Mouse (Mus musculus) layer of hippocampus, adult 9-11 months (tissue): Measurements from ENCODE around the gene Sema4d.

Experiments
- DNase-seq: peaks from one replicate; pipeline ENCODE4 v3.0.0; 2022

The Sema4d gene

GRCm38 (mm10) chr13:51749578-51750345, 43.8 kb downstream of the Sema4d start:
- no peak for DNase-seq

DNA sequence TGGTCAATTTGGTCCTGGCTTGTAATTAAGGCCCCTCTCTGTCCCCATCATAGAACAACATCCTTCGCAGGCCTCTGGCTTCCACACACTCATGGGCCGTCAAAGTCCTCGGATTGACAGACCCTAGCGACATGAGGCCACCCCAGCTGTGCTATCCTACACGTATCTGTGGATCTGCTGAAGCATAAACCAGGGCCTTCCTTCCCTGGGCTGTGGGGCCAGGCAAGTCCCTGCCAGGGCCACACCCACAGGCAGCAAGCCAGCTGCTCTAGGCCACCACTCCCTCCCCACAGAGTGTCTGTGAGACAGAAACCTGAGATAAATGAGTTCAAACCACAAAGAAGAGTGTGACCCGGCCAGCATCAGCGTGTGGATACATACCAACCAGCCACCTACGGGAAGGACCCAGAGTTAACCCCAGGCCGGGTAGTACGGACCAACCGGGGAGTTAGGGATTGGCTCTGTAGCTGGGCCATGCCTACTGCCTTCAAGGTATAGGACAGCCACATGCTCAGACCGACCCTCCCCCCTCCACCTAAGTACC, 45.5 kb downstream of the Sema4d start:
- DNase-seq, result no peak

DNA sequence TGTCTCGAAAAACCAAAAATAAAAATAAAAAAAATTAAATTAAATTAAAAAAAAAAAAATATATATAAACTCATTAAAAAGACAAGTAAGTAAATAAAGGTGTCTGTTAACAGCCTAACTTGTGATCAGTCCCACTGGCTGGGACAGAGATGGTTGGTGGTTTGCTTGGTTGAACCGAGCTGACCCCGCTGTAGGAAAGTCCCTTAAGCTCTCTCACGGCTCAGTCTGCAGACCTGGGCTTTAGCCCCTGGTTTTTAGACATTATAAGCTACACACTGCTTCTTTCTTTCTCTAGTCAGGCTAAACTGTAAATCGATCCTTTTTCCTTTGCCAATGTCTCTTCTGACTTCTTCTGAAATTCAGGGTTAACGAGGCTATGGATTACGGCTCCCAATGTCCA, 46.5 kb downstream of the Sema4d start:
- DNase-seq, result no peak

DNA sequence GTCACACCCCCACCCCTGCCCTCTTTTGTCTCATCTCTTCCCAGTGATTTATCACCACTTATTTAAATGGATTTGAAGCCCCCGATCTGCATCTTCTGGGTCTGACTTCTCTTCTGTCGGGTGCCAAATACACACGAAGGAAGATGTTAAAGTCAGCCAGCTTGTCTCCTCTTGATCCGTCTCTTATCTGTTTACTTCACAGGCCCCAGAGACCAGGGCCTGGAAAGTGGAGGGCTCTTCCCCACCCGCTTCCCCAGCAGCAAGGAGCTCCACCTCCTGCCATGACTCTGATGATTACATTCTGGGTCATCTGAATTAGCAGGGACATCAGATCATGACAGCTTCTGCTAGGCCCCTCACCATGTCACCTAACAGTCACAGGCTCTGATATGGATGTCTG, 47.7 kb downstream of the Sema4d start:
- DNase-seq, result no peak

DNA sequence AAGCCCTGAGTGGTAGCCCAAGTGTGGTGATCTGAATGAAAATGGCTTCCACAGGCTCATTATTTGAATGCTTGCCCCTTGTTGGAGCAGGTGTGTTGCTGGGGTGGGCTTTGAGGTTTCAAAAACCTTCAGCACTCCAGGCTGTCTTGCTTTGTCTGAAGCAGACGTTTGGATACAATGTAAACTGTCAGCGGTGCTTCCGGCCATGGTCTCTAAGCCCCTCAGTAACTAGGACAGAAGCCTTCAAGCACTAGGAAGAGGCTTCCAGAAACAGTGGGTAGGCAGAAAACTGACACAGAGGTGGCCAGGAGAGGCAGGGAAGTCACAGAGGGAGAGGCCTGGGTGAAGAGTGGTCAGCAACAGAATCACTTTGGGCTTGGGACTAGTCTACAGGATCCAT, 49.7 kb downstream of the Sema4d start:
- DNase-seq, result no peak

DNA sequence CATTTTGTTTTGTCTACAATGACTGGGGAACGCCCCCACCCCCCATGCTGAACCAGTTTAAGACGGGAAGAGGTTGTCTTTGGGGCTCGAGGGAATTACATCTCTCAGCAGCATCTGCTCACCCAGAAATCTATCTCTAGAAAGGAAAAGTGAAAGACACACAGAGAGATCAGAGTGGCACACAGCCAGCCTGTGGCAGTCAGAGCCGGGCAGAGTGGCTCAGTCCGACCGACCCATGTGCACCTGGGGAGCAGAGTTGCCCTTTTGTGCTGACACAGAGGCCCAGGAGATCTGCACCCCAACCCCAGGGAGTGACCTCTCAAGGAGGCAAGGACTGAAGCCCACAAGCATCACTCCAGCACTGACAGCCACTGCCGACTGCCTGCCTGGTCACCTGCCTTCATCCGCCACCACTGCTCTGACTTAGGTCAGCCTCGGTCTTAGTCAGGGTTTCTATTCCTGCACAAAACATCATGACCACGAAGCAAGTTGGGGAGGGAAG, 50.9 kb downstream of the Sema4d start:
- no peak for DNase-seq

- DNase-seq, result no peak
Observed at GRCm38 (mm10) chr13:51740776-51741175, 52.8 kb downstream of the Sema4d start.

DNA sequence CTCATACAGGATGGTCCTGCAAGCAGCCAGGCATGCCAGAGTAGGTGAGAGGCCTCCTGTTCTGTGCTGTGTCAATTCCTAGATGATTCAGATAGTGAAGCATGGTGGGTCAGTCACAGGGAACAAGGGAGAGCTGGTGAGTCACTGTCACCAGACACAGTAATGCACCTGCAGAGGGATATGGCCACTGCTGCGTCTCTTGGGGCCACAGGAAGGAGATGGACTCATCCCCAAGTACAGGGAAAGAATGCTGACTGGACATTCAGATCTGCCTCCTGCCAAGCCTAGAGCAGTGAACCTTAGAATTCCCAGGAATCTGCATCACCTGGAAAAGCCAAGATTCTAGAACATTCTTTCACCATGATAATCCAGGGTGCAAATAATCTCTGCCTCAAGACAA, 53.8 kb downstream of the Sema4d start:
- DNase-seq, result no peak

GRCm38 (mm10) chr13:51738531-51739117, 54.9 kb downstream of the Sema4d start:
- no peak for DNase-seq

- no peak for DNase-seq
Observed at GRCm38 (mm10) chr13:51737949-51738513, 55.5 kb downstream of the Sema4d start.

DNA sequence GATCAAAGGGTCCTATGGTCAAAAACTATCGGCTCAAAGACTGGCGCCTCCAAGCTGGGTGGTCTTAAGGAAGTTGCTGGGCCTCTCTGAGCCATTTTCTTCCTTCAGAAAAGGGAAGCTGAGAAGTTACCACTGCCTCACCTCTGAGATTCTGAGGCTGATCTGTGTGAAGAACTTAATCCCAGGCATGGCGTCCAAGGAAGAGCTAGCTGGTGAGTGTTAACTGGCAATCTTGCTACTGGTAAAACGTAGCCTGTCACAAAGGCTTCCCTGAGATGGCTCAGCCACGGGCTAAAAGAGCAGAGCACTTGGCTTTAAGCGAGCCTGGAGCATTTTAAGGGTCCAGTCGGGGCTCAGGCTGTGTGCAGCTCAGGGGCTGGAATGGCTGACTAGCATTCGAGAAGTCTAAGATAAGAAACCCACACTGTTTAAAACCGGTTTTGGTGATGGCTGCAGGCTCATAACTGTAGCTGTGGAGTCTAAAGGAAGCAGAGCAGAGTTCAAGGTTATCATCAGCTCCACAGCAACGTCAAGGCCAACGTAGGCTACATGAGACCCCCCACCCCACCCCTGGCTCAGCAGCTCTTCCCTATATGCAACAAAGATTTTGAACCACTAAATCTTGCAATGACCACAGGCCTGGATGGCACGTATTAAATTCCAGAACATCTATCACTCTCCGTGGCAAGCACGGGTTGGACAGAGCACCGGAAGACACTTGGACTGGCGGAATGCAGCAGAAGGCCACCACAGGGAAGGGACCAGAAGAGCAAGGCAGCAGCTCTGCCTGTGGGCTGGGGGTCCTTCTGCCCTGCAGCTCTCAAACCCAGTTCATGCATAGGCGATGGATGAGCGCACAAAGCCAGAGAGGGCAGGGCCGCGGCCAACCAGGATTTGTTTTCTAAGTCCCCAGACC, 56.3 kb downstream of the Sema4d start:
- no peak for DNase-seq

DNA sequence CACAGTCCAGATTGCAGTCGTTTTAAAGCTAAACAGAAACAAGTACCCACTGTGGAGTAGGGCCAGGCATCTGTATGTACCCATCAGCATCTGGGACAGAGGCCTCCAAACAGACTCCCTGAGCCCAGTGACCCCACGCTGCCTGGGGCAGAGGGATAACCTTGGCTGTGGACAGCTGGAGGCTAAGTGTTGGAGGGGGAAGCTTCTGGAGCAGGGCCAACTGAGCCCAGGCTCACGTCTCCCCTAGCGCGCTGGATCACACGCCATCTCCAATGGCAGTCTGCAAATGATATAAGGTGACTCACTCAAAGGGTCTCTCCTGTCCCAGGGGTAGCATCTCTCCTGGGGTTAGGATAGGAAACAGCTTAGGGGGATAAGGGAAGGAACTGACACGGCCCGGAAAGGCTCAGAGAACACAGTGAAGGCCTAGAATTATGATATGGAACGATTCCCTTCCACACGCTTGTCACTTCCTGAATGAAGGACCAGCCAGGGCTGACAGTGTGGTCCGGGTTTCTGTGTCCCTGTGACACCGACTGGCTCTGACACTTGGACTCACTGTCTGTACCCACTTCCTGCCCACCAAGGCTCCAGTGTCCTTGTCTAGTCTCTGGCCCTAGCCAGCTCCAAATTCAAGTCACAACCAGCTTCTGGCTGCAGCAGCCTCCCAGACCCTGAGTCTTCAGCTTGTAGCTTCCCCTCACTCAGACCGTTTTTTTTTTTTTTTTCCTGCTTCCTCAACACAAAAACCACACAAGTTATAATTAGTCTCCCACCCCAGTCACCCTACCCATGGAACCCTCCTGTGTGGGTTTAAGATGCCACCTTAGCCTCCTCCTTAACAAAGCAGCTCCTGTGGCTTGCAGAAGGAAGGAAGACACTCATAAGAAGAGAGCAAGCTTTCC, 57.3 kb downstream of the Sema4d start:
- peak; percentile 79 for DNase-seq

GRCm38 (mm10) chr13:51734556-51734955, 59.0 kb downstream of the Sema4d start:
- DNase-seq, result peak; percentile 83

GRCm38 (mm10) chr13:51732097-51732664, 61.4 kb downstream of the Sema4d start:
- no peak for DNase-seq

DNA sequence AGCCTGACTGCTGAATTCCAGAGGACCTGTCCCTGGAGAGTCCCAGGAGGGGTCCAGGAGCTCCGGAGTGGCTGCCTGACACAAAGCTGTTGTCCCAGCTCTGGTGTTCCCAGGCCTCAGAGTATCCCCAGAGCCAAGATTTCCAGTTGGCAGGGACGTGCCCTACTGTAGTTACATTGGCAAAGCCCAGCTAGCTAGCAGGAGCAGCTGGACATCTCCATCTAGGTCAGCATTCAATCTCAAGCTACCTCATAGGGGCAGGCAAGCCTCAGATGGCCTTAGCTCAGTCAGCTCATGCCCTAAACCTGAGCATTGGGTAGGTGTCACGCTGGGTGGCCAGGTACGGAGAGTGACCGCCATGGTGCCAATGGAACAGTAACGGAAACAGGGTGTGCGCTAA, 62.1 kb downstream of the Sema4d start:
- no peak for DNase-seq

GRCm38 (mm10) chr13:51729887-51730361, 63.6 kb downstream of the Sema4d start:
- no peak for DNase-seq

DNA sequence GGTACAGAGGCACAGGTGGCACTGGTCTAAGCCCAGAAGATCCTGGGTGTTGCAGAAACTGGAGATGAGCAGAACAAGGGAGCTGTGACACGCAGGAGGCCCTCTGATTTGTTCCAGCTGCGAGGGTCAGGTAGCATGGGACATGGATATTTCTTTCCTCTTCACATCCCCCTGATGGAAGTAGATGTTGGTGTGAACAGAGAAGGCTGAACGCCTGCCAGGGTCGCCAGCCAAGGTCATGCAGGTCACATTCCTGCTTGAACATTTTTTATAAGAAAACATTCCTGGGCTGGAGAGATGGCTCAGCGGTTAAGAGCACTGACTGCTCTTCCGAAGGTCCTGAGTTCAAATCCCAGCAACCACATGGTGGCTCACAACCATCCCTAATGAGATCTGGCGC, 66.2 kb downstream of the Sema4d start:
- no peak for DNase-seq

- DNase-seq, result no peak
Observed at GRCm38 (mm10) chr13:51725926-51726574, 67.5 kb downstream of the Sema4d start.

GRCm38 (mm10) chr13:51725446-51725845, 68.1 kb downstream of the Sema4d start:
- DNase-seq, result no peak

- no peak for DNase-seq
Observed at GRCm38 (mm10) chr13:51724566-51724965, 69.0 kb downstream of the Sema4d start.

DNA sequence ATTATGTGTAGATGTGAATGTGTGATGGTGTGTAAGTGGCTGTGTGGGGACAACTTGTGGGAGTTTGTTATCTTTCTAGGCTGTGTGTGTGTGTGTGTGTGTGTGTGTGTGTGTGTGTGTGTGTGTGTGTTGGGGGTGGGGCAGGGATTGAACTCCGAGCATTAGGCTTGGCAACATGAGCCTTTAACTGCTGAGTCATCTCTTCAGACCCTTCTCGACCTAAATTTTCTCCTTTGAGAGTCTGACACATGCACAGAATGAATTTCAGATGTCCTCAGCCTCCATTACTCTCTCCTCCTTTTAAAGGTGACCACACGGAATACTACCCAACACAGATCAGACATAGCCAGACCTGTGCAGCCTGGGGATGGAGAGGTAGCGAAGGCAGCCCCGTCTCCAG, 70.4 kb downstream of the Sema4d start:
- no peak for DNase-seq
